Mouse (Mus musculus): ENCODE measurements around the gene Gm10964. TPM values are rescaled to one million over a fixed set of nuclear protein-coding genes. Genes with fewer than 3 reads are reported as not detected.
A peak's percentile ranks its signal among the peaks of the same experiment; 100 is the strongest.

The Gm10964 gene
- polyA plus RNA-seq, 1 experiment from 2014 or later, result not detected

DNA sequence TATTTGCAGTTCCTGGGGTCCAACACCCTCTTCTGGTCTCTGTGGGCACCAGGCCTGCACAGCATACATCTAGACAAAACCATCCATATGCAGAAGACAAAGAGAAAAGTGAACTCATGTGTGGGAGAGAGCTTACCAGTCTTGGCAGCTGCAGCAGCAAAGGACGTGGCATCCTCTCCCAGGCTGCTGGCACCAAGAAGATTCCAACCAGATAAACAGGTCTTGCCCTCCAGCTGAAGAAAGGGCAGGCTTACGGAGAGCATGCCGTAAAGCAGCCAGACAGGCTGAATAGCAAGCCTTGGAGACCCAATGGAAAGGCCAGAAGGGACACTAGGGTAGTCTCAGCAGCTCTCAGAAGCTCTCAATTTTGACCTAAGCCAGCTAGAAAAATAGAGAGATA lies 7.0 kb upstream of the Gm10964 start:
- Histone ChIP-seq H3K27ac (ENCODE audit: low read length) (no peak overlapping the region), H3K4me3 (replicated peaks; ENCODE audit: low read length) (no peak overlapping the region), H3K9me3 (replicated peaks; ENCODE audit: control insufficient read depth, low read length) (no peaks in the 10 kb centered on the region), H3K4me2 (ENCODE audit: low read depth, low read length) (no peak overlapping the region), H3K9ac (ENCODE audit: low read length) (no peak overlapping the region), H3K27me3 (ENCODE audit: control insufficient read depth, insufficient read depth, low read length) (no peaks in the 10 kb centered on the region), H3K4me1 (ENCODE audit: control insufficient read depth, insufficient read depth, low read length) (peaks cover 41% of the 10 kb centered on the region), H3K36me3 (ENCODE audit: control insufficient read depth, insufficient read depth, low read length) (no peaks in the 10 kb centered on the region)
- 80% methylated on average over 3 of the region's 3 CpGs for WGBS
- no peak for ATAC-seq (ENCODE audit: insufficient read depth, low FRiP score)

DNA sequence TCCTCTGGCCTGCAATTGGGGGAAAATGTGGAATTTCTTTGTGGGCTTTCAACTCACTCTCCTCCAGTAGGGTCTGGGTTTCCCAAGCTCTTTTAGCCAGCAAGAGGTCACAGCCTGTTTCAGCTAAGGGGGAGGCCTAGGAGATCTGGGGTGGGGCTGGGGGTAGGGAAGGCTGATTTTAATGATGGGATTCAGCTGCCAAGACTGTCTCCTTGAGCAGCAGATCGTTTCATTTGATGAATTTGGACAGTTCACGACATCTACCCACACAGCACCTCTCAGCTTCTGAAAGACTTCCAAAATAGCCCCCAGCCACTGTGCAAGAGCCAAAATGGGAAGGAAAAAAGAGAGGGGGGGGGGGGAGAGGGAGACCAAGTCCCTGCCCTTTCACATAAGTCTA lies 6.0 kb upstream of the Gm10964 start:
- Histone ChIP-seq H3K4me3 (replicated peaks; ENCODE audit: low read length) (no peak overlapping the region), H3K9me3 (replicated peaks; ENCODE audit: control insufficient read depth, low read length) (no peaks in the 10 kb centered on the region), H3K27me3 (ENCODE audit: control insufficient read depth, insufficient read depth, low read length) (no peaks in the 10 kb centered on the region), H3K4me2 (ENCODE audit: low read depth, low read length) (no peak overlapping the region), H3K4me1 (ENCODE audit: control insufficient read depth, insufficient read depth, low read length) (peaks cover 45% of the 10 kb centered on the region), H3K9ac (ENCODE audit: low read length) (no peak overlapping the region), H3K27ac (ENCODE audit: low read length) (peak overlapping the region; percentile 30; the same call in 1 of the 2 replicates), H3K36me3 (ENCODE audit: control insufficient read depth, insufficient read depth, low read length) (no peaks in the 10 kb centered on the region)
- WGBS, result 22% methylated on average over 2 of the region's 2 CpGs
- no peak for ATAC-seq (ENCODE audit: insufficient read depth, low FRiP score)

DNA sequence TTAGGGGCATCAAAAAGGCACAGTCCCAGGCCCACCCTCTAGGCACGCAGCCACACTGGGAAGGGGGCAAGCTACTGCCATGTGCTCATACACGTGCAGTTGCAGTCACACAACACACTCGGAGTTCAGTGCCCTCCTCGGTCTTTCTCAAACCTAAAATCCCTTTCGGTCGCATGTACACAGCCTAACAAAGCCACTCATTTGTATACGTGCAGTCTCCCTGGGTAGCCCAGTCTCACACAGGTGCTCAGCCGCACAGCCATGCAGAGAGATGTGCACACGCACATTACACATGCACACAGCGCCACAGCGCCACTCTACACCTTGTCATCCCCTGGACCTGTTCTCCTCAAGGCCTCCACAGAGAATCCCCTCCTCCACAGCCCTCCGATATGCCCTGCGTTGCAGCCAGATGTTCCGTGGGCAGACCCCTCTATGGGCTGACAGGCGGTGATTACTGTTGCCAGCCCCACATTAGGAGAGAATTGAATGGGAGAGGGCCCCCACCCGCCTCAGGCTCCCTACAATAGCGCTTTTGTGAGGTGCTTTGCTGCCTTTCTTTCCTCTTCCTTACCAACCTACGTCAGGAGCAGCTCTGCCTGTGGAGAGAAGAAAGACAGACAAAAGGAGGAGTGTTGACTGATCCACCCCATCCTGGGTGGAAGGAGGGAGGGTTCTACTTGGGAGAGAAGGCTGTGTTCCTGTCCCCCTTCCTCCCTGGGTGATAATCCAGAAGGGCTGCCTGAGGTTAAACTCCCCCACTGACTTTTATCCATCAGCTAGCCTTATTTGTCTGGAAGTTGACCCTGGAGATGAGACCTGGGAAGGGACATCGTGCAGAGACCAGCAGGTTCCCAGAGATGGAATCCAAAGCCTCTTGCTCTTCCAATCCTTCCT lies 5.1 kb upstream of the Gm10964 start:
- WGBS, result 44% methylated on average over 19 of the region's 19 CpGs
- Histone ChIP-seq H3K9ac (ENCODE audit: low read length) (peak overlapping the region; percentile 4; the same call in 1 of the 2 replicates), H3K4me1 (ENCODE audit: control insufficient read depth, insufficient read depth, low read length) (peaks cover 45% of the 10 kb centered on the region), H3K27ac (ENCODE audit: low read length) (peak overlapping the region; percentile 98), H3K9me3 (replicated peaks; ENCODE audit: control insufficient read depth, low read length) (no peaks in the 10 kb centered on the region), H3K36me3 (ENCODE audit: control insufficient read depth, insufficient read depth, low read length) (no peaks in the 10 kb centered on the region), H3K27me3 (ENCODE audit: control insufficient read depth, insufficient read depth, low read length) (no peaks in the 10 kb centered on the region), H3K4me3 (replicated peaks; ENCODE audit: low read length) (peak overlapping the region; percentile 0; the same call in 1 of the 2 replicates), H3K4me2 (ENCODE audit: low read depth, low read length) (peak overlapping the region; percentile 62)
- no peak for ATAC-seq (ENCODE audit: insufficient read depth, low FRiP score)

DNA sequence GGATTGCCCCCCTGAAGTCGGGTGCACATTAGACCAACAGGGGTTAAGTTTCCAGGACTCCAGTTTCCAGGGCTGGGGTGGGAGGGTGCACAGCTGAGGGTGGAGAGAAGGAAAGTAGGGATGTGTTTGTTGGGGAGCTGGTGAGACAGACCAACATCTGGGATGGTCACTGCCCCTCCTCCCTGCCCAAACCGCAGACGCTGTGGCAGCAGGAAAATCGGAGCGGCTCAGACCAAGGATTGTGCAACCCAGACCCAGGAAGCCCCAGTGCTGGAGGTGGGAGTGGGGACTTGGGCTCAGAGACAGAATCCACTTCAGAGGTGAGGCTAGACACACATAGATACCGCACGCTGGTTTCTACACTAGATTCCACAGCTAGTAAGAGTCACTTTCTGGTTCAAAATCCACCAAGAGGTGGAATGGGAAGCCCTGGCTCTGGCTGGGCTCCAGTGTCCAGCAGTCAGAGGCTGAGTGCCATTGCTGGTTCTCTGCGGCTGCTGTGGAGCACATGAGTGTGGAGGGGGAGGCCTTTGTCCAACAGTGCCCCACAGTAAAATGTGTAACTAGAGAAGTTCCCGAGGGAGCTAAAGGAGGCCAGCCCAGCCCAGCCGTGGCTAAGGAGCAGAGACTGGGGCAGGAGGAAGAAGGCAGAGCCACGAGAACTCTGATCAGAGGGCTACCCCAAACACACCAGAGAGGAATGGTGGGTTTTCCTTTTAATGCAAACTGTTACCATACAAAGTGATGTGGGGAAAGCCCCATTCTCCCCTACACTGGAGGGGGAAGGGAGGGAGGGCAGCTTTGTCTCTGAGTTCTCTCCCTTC lies 4.3 kb upstream of the Gm10964 start:
- WGBS, result 14% methylated on average over 11 of the region's 11 CpGs
- H3K4me3 ChIP-seq (replicated peaks; ENCODE audit: low read length), result peak overlapping the region; percentile 50
- peaks cover 45% of the 10 kb centered on the region for H3K4me1 ChIP-seq (ENCODE audit: control insufficient read depth, insufficient read depth, low read length)
- no peaks in the 10 kb centered on the region for H3K36me3 ChIP-seq (ENCODE audit: control insufficient read depth, insufficient read depth, low read length)
- no peaks in the 10 kb centered on the region for H3K9me3 ChIP-seq (replicated peaks; ENCODE audit: control insufficient read depth, low read length)
- ATAC-seq (ENCODE audit: insufficient read depth, low FRiP score), result no peak
- peak overlapping the region; percentile 68 for H3K9ac ChIP-seq (ENCODE audit: low read length)
- H3K27ac ChIP-seq (ENCODE audit: low read length), result peak overlapping the region; percentile 98
- H3K4me2 ChIP-seq (ENCODE audit: low read depth, low read length), result peak overlapping the region; percentile 62
- H3K27me3 ChIP-seq (ENCODE audit: control insufficient read depth, insufficient read depth, low read length), result no peaks in the 10 kb centered on the region

DNA sequence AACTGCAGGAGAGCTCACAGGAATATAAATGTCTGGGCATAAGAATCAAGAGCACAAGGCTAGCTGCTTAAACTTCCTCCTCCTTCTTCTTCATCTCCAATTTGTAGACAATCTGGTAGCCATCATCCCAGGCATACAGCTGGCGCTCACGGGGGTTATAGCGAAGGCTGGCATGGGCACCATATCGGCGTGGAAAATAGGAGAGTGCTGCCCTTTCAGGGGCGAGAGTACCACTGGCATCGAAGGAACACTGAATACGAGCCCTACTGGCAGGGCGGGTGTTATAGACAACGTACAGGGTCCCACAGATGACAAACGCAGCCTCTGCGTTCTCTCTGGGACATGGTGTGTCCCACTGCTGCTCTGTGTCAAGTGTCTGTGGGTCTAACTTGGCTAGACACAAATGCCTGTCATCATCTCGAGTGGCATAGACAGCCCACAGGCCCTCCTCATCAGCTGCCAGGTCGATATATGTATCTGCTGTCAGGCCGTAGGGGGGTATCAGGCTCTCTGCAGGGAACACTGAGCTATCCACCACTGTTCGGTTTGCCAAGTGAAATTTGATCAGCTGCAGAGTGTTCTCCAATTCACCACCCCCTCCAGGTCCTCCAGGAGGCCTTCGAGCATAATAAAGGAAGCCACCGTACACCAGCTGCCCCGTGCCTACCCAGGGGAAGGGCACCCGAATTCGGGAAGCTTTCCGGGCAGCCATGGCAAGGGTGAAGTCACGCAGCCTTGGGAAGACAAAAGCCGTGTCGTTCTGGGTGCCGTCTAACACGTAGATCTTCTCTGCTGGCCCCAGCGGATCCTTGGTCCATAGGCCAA lies 3.2 kb upstream of the Gm10964 start:
- Histone ChIP-seq H3K4me3 (replicated peaks; ENCODE audit: low read length) (peak overlapping the region; percentile 50), H3K4me1 (ENCODE audit: control insufficient read depth, insufficient read depth, low read length) (peaks cover 45% of the 10 kb centered on the region), H3K27me3 (ENCODE audit: control insufficient read depth, insufficient read depth, low read length) (no peaks in the 10 kb centered on the region), H3K4me2 (ENCODE audit: low read depth, low read length) (peak overlapping the region; percentile 62), H3K36me3 (ENCODE audit: control insufficient read depth, insufficient read depth, low read length) (no peaks in the 10 kb centered on the region), H3K27ac (ENCODE audit: low read length) (peak overlapping the region; percentile 98), H3K9ac (ENCODE audit: low read length) (peak overlapping the region; percentile 68), H3K9me3 (replicated peaks; ENCODE audit: control insufficient read depth, low read length) (no peaks in the 10 kb centered on the region)
- WGBS, result 67% methylated on average over 28 of the region's 28 CpGs
- no peak for ATAC-seq (ENCODE audit: insufficient read depth, low FRiP score)

DNA sequence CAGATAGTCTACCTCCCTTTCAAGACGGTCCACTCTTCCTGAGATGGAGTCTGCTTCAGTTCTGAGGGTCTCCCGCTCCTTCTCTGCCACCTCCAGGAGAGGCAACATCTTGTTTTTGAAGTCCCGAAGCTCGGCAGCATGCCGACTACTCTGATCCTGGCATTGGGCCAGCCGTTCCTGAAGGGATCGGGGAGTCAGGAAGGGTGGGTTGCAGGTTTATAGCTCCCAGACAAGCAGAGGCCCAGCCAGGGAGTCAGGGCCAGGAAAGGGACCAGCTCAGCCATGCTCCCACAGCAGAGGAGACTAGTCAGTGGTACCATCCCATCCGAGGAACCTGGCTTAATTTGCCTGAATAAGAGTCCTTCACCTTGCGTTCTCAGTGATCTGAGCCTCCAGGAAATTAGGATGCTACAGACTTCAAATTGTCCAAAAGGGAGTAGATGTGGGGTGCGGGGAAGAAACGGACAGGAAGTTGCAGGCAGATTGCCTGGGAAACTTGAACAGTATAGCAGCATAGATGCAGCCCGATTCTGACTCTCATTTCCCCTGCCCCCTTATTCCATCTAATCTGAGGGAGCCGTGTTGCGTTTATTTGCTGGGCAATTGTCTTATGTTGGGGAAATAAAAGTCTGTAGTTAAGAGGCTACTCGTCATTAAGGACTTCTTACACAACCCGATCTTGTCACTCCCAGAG lies 2.0 kb upstream of the Gm10964 start:
- Histone ChIP-seq H3K4me2 (ENCODE audit: low read depth, low read length) (peak overlapping the region; percentile 62), H3K36me3 (ENCODE audit: control insufficient read depth, insufficient read depth, low read length) (no peaks in the 10 kb centered on the region), H3K4me1 (ENCODE audit: control insufficient read depth, insufficient read depth, low read length) (peaks cover 42% of the 10 kb centered on the region), H3K27ac (ENCODE audit: low read length) (peak overlapping the region; percentile 98), H3K27me3 (ENCODE audit: control insufficient read depth, insufficient read depth, low read length) (no peaks in the 10 kb centered on the region), H3K9me3 (replicated peaks; ENCODE audit: control insufficient read depth, low read length) (no peaks in the 10 kb centered on the region), H3K4me3 (replicated peaks; ENCODE audit: low read length) (peak overlapping the region; percentile 50), H3K9ac (ENCODE audit: low read length) (peak overlapping the region; percentile 68)
- WGBS, result 29% methylated on average over 16 of the region's 16 CpGs
- no peak for ATAC-seq (ENCODE audit: insufficient read depth, low FRiP score)

DNA sequence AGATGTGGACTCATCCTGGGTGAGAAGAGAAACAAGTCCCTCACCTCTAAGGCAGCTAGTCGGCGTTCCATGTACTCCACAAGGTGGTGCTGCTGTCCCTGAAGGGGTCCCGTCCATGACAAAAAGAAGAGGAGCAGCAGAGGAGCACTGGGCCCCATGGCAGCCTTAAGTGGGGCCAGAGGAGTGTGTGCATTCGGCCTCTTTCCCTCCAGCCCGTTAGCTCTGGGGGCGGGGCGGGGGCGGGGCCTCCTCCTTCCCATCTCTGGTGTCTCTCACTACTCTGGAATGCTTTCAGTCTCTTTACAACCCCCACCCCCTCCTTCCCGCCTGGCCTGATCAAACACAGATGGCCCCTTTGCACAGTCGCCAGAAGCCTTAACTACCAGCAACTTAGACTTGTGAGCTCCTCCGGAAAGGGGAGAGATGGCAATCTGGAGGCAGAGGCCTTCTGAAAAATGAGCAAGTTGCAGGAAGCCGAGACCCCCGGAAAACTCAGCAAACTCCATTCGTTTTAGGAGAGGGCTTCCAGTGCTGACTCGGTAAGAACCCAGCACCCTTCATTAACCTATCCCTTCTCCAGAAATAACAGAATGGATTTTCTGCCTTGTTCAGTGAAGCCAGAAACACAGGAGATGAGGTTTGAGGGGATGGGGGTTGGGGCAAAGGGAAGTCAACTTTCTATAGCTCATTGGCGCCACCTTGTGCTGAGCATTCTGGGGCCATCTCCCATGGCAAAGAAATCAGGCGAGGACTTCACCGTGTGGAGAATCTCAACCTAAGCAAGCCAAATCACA lies 1.2 kb upstream of the Gm10964 start, which contains the start of gene Olfml3:
Gene Olfml3 (minus strand): TSS at position 224 of the 794 bp plus-strand sequence.
- Histone ChIP-seq H3K9me3 (replicated peaks; ENCODE audit: control insufficient read depth, low read length) (no peaks in the 10 kb centered on the region), H3K9ac (ENCODE audit: low read length) (peak within 1 kb of the TSS; percentile 68), H3K27ac (ENCODE audit: low read length) (peak within 1 kb of the TSS; percentile 98), H3K4me1 (ENCODE audit: control insufficient read depth, insufficient read depth, low read length) (peaks cover 40% of the 10 kb centered on the region), H3K27me3 (ENCODE audit: control insufficient read depth, insufficient read depth, low read length) (no peaks in the 10 kb centered on the region), H3K4me2 (ENCODE audit: low read depth, low read length) (peak within 1 kb of the TSS; percentile 62), H3K36me3 (ENCODE audit: control insufficient read depth, insufficient read depth, low read length) (peaks cover 1% of the 10 kb centered on the region; the same call in 1 of the 2 replicates), H3K4me3 (replicated peaks; ENCODE audit: low read length) (peak within 1 kb of the TSS; percentile 50)
- peak; percentile 92 for ATAC-seq (ENCODE audit: insufficient read depth, low FRiP score)
- 0% methylated on average over 18 of the region's 18 CpGs for WGBS
